Mouse (Mus musculus) lung, adult 2 months (tissue): ENCODE measurements around the gene Mrps22. TPM values are rescaled to one million over a fixed set of nuclear protein-coding genes. Genes with fewer than 3 reads are reported as not detected.

Experiments used
- DNase-seq: peaks from one replicate; pipeline ENCODE4 v3.0.0; 2022
- H3K4me1 ChIP-seq: fragments of 200-500 bp; 2 replicates; pipeline ENCODE4 v1.6.1; 2011; ENCODE audit warnings: low read length; ENCODE audit not compliant: control insufficient read depth, insufficient read depth
- H3K4me3 ChIP-seq: fragments of 200-500 bp; replicated peaks from 2 replicates; pipeline ENCODE3; 2011; ENCODE audit warnings: low read depth, mild to moderate bottlenecking, control low read depth, low read length; ENCODE audit errors: extremely low read depth
- CTCF ChIP-seq: fragments of 200-500 bp; IDR thresholded peaks from 2 replicates; pipeline ENCODE4 v1.5.1; 2011; ENCODE audit warnings: mild to moderate bottlenecking, low read length, control low read depth; ENCODE audit not compliant: insufficient read depth
- POLR2A ChIP-seq: fragments of 200-500 bp; IDR thresholded peaks from 2 replicates; pipeline ENCODE4 v1.6.1; 2011; ENCODE audit warnings: low read depth, mild to moderate bottlenecking, control low read depth, low read length, borderline replicate concordance; ENCODE audit errors: extremely low read depth
- WGBS: fragments of 180-500 bp; shearing (Covaris S2); methylation state at CpG from one replicate; pipeline ENCODE4 v1.1.7; 2018; 5-methylcytosine and 5-hydroxymethylcytosine counted together
- polyA plus RNA-seq: library from polyadenylated mRNA; depleted of rRNA; stranded (reverse); fragments of >200 nt; gene quantifications from 2 replicates; pipeline ENCODE4 v1.2.3, GENCODE M21; 2012; rRNA removed

The Mrps22 gene
- polyA plus RNA-seq = 6.0 and 7.1 TPM in 2 replicates

- H3K4me3 ChIP-seq = peak within 1 kb of the TSS; percentile 83
- peaks cover 8% of the 10 kb centered on the region; the same call in 1 of the 2 replicates for H3K4me1 ChIP-seq
- WGBS = under 1% methylated on average over 44 of the region's 44 CpGs
- peak; percentile 83; the same call in 1 of the 2 replicates for TF ChIP-seq POLR2A
- no peak for TF ChIP-seq CTCF
- peak; percentile 71 for DNase-seq
These were observed at the start of gene Mrps22 for GRCm38 (mm10) chr9:98601156-98601836. Gene Mrps22, minus strand, starts transcription at chr9:98601660.

- WGBS = 67% methylated on average over 8 of the region's 8 CpGs
- TF ChIP-seq CTCF = no peak
- TF ChIP-seq POLR2A = no peak
- H3K4me1 ChIP-seq = 0 out of 2 replicates have a peak, but pooled peaks cover 2% of the 10 kb centered on the region
- no peak for DNase-seq
- no peak overlapping the region for H3K4me3 ChIP-seq
These were observed 49.1 kb upstream of the Mrps22 start for GRCm38 (mm10) chr9:98650547-98650946.

GRCm38 (mm10) chr9:98647418-98647817 lies 46.0 kb upstream of the Mrps22 start:
- Histone ChIP-seq H3K4me1 (0 out of 2 replicates have a peak, but pooled peaks cover 2% of the 10 kb centered on the region), H3K4me3 (no peak overlapping the region)
- TF ChIP-seq CTCF = no peak
- TF ChIP-seq POLR2A = no peak
- DNase-seq = no peak
- WGBS = 58% methylated on average over 12 of the region's 12 CpGs

DNA sequence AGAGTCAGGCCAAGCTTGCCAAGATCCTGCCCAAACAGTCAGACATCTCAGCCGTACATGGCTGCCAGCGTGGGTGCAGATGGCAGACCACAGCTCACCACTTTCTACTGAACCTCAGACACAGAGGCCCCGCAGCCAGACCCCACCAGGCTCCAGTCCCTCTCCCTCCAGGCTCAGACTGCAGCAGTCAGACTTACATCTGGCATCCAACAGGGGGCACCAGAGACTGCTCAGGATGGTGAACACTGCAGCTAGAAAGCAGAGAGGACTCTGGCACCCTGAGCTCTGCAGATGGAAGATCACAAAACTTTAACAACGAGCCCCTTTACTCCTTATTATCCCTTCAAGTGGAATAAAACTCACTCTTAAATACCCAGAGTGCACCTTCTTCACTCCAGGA lies 44.3 kb upstream of the Mrps22 start:
- peak; percentile 38 for DNase-seq
- 0 out of 2 replicates have a peak, but pooled peaks cover 2% of the 10 kb centered on the region for H3K4me1 ChIP-seq
- TF ChIP-seq POLR2A (no peak), CTCF (peak; percentile 77)
- 24% methylated on average over 4 of the region's 4 CpGs for WGBS
- H3K4me3 ChIP-seq = no peak overlapping the region

GRCm38 (mm10) chr9:98642126-98642525 lies 40.7 kb upstream of the Mrps22 start:
- TF ChIP-seq CTCF = no peak
- TF ChIP-seq POLR2A = no peak
- Histone ChIP-seq H3K4me3 (no peak overlapping the region), H3K4me1 (0 out of 2 replicates have a peak, but pooled peaks cover 1% of the 10 kb centered on the region)
- no peak for DNase-seq
- WGBS = 70% methylated on average over 6 of the region's 6 CpGs

DNA sequence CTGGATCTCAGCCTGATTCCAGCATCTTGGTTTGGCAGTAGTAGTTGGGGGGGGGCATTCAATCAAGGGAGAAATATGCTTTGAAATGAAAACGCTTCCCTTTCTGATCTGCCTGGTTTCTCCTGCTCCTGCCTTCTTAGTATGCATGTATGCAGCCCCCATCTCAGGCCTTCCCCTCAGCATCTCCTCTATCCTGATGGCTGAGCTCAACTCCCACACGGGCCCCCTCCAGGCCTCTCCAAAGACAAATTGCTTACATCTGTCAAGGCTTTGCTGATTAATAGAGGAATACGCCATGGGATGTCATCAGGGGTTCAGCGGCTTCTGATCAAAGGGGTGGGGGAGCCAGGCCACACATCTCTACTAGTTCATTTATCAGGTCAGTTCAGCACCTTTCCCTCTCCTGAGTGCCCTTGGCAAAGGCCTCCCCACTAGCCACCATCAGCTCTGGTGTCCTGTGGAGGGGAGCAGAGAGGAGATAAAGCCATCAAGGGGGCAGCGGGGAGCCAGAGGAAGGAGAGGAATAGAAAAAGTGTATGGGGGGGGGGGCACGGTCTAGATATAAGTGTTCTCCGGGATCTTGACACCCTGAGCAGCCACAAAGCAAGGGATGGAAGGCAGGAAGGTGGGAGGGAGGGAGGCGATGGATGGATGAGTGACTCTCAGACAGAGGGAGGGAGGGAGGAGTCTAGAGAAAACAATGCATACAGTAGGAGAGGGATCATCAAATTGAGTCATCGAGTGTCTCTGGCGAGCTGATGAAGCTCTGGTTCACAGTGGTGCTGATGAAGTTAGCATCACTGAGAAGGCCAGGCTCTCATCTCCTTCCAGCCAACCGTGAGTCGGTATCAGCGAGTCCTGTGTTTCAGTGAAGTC lies 32.1 kb upstream of the Mrps22 start:
- Histone ChIP-seq H3K4me3 (no peak overlapping the region), H3K4me1 (no peaks in the 10 kb centered on the region)
- no peak for TF ChIP-seq CTCF
- TF ChIP-seq POLR2A = no peak
- 63% methylated on average over 13 of the region's 13 CpGs for WGBS
- DNase-seq = no peak

DNA sequence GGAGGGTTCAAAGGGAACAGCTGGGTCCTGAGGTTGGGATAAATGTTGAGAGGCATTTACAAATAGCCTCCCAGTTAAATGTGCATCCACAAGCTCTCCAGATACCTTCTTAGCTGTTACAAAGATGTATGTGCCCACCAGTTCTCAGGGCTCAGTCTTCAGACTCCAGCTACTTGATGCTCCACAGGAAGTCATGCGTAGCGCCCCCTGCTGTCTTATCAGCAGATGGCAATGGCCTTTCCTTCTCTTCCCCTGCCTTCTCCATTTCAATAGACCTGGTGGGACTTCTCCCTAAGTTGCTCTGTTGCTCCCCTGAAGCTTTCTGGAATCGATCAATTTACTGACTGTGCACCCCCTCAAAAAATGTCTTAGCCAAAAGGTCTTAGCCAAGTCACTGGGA lies 27.0 kb upstream of the Mrps22 start:
- no peaks in the 10 kb centered on the region for H3K4me1 ChIP-seq
- 34% methylated on average over 3 of the region's 3 CpGs for WGBS
- TF ChIP-seq POLR2A = no peak
- TF ChIP-seq CTCF = peak; percentile 48
- no peak for DNase-seq
- no peak overlapping the region for H3K4me3 ChIP-seq

DNA sequence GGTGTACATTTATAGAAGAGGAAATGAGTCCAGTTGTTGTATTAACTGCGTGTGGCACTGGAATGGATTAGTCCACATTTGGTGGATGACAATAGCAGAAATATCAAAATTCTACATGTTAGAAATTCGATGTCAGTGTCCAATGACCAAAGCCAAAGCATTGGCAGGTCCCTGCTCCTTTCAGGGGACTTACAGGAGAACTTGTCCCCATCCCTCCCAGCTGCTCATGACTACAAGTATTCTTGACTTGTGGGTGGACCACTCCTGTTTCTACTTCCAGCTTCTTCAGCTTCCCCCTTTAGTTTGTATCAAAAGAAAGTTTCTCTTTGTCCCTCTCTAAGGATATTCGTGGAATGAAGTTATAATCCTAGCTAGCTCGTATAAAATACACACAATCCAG lies 3.4 kb upstream of the Mrps22 start:
- peaks cover 8% of the 10 kb centered on the region; the same call in 1 of the 2 replicates for H3K4me1 ChIP-seq
- 64% methylated on average over 4 of the region's 4 CpGs for WGBS
- H3K4me3 ChIP-seq = no peak overlapping the region
- no peak for DNase-seq
- TF ChIP-seq POLR2A (no peak), CTCF (no peak)

- Histone ChIP-seq H3K4me1 (peaks cover 8% of the 10 kb centered on the region; the same call in 1 of the 2 replicates), H3K4me3 (peak overlapping the region; percentile 64)
- 49% methylated on average over 11 of the region's 11 CpGs for WGBS
- TF ChIP-seq POLR2A (no peak), CTCF (no peak)
- no peak for DNase-seq
These were observed 438 bp upstream of the Mrps22 start for GRCm38 (mm10) chr9:98601837-98602359.
